Mouse (Mus musculus) layer of hippocampus, adult 2 months (tissue): ENCODE measurements at regions not wholly inside any gene's neighbourhood (a gene's known extent, or its start where the extent isn't known, plus 50 kb on each side); places are given as distances from the start of the nearest gene placed in this dataset.
"Not testable (repeated sequence)": the region's sequence is repeated elsewhere in the genome, so short reads cannot be mapped to it uniquely, and the experiment has no call there.

Experiments
- DNase-seq, 2 experiments: peaks; one replicate each; pipeline ENCODE4 v3.0.0; 2022; ENCODE audit warnings: low spot score in 2 of 2
- H3K27ac ChIP-seq: fragments of 200-600 bp; 2 replicates; pipeline ENCODE4 v1.8.1; 2022
- H3K4me3 ChIP-seq: fragments of 200-600 bp; 2 replicates; pipeline ENCODE4 v1.8.1; 2022; ENCODE audit warnings: mild to moderate bottlenecking
- CTCF ChIP-seq: fragments of 200-600 bp; conservative IDR thresholded peaks from 2 replicates; pipeline ENCODE4 v1.8.1; 2022; ENCODE audit warnings: antibody characterized with exemption, mild to moderate bottlenecking, moderate library complexity

DNA sequence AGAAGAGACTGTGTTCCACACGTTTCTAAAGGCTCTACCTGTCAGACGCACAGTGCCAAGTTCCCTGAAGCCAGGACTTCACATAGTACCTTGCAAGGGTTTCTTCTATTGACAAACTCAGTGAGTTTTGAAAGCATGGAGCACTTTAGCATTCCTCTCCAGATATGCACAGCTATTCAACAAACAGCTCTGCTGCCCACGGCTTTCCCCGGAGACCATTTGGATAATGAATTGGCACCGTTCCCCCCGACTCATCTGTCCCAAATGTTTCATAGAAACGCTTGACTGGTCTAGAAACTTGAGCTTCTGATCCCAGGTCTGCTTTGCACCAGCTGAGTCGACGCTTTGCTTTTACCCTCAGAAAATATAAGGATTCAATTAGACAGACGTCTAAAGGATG lies 162.2 kb upstream of the St6galnac5 start:
- TF ChIP-seq CTCF, result no peak
- peak; percentile 64 to 71 for DNase-seq
- Histone ChIP-seq H3K4me3 (no peak overlapping the region), H3K27ac (no peak overlapping the region)

DNA sequence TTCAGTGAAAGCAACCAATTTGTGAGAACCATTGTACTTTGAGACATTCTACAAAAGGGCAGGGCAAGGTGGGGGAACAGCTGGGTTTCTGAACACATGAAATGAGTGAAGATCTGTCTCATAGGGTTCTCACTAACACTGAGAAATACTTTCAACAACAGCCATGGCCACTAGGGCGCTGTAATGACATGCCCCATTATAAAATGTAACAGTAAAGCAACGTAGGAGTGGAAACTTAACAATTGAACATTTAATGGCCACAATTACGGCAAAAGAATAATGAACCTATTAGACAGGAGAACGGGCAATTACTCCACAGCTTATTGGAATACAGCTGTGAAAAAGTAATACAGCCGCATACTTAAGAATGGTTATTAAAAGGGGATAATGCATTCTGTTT lies 158.9 kb upstream of the St6galnac5 start:
- Histone ChIP-seq H3K27ac (no peak overlapping the region), H3K4me3 (no peak overlapping the region)
- peak; percentile 29; the same call in 1 of the 2 replicates for TF ChIP-seq CTCF
- no peak for DNase-seq

DNA sequence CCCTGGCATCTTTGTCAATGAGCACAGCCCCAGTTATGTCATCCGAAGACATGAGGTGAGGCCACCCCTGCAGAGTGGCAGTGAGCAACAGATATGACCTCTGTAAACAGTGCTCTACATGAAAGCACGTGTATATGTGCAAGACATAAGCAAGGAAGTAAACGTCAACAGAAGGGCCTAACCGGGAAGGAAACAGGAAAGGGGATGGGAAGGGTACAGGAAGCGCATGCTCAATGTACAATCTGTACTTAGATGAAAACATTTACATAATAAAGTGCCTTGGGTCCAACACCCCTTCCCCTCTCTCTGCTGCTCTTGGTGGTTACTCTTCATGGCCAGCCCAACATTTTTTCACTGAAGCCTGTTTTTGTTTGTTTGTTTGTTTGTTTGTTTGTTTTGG lies 143.3 kb upstream of the St6galnac5 start:
- DNase-seq, result no peak
- Histone ChIP-seq H3K4me3 (no peak overlapping the region), H3K27ac (no peak overlapping the region)
- TF ChIP-seq CTCF, result no peak

DNA sequence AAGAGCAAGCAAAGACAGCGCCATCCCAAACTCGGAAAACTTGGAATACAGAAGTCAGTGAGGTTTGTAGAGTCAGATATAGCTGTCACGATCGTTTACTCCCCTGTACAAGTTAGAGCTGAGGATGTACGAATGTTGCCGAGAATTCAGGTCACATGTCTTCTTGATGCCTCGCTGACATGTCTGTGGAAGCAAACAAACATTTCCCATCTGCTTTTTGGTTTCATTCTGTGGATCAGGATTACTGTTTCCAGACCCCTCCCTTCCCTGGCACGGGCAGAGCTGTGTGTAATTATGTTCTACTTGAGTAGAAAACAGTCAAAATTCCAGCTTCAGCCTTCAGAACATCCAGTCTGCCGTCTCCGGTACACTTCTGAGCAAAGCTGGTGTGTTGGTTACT lies 139.9 kb upstream of the St6galnac5 start:
- H3K4me3 ChIP-seq, result no peak overlapping the region
- peak in 1 of 2 experiments; percentile 19 for DNase-seq
- no peak for TF ChIP-seq CTCF
- H3K27ac ChIP-seq, result no peak overlapping the region

DNA sequence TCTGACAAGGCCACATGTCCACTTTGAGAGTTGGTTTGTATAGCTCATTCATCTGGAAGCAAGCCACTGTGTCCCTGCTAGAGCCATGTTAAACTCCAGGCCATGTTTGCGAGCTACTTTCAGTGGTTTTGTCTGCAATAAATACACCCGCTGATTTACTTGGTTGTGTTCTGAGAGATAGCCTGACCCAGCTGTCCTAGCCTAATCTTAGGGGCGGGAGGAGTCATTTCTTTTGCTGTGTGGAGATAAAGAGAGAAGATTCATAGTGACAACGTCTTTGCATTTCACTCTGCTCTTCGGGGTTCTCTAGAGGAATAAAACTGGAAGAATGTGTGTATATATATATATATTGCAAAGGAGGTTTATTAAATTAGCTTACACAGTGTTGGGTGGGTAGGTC lies 137.1 kb upstream of the St6galnac5 start:
- no peak overlapping the region for H3K27ac ChIP-seq
- no peak for TF ChIP-seq CTCF
- no peak overlapping the region for H3K4me3 ChIP-seq
- DNase-seq, result no peak

DNA sequence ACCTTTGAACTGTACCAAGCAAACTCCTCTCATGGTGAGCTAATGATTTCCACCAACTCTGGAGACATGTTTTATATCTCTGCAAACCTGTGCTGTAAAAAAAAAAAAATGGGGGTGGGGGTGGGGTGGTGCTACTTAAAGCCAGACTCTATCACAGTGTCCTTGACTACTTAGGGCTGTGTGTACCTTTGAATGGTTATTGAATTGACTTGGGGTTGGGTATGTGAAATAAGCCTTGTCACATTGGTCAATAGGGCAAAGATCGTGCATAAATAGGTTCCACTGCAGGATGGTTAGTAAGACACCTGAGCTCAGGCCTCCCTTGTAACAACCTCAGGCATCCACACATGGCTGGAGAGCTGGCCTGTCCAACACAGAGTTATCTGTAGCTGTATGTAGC lies 136.6 kb upstream of the St6galnac5 start:
- H3K4me3 ChIP-seq, result no peak overlapping the region
- no peak for TF ChIP-seq CTCF
- DNase-seq, result no peak
- H3K27ac ChIP-seq, result no peak overlapping the region

DNA sequence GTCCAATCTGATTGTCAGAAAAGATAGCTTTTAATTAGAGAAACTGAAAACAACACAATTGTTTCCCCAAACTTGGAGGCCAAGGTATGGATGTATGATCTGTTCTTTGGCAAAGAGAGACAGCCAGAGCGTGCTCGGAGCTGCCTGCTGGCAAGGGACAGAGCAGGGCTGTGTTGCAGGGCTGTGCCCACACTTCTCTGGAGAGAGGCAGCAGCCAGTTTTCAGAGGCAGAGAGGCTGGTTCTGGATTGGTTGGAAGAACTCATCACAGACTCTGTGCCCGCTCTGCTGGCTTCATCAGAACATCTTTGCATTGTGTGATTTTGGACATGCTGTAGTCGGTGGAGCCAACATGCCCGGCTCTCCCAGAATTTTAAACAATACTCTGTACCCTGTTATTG lies 123.5 kb upstream of the St6galnac5 start:
- Histone ChIP-seq H3K4me3 (no peak overlapping the region), H3K27ac (peak overlapping the region; percentile 77)
- TF ChIP-seq CTCF, result no peak
- peak; percentile 44 to 62 for DNase-seq

DNA sequence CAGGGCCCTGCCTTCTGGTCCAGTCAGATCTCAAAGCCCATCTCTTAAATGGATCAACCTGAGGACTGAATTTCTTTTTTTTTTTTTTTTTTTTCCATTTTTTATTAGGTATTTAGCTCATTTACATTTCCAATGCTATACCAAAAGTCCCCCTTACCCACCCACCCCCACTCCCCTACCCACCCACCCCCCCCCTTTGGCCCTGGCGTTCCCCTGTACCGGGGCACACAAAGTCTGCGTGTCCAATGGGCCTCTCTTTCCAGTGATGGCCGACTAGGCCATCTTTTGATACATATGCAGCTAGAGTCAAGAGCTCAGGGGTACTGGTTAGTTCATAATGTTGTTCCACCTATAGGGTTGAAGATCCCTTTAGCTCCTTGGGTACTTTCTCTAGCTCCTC lies 108.5 kb upstream of the St6galnac5 start:
- H3K4me3 ChIP-seq, H3K27ac ChIP-seq, DNase-seq: not testable (repeated sequence)

DNA sequence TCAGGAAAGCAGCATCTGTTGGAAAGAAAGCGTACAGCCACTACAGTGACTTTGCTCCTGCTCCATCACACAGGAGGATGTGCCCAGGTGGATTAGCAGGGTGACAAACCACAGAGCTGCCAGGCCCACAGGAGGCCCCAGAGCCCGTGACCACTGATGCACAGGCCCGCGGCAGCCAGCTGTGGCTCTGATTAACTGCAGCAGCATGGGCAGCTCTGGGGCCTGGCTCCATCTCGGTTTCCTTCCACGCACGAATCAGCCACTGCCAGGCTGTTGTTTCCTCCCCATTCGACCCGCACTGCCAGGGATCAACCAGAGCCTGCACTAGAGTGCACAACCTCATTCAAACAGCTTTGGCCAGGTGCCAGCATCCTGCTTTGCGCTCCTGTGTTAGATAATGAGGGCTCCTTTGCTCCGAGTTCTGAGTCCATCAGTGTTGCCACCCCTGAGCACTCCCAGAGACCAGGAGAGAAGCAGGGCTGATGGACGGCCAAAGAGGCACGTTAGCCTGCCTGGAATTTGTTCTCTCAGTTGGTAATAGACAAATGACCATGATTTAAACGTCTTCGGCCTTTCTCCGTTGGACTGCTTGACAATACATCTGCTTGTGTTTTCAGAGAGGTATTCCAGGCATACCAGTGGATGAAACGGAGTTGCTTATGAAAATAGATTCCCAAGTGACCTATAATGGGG lies 103.2 kb upstream of the St6galnac5 start:
- Histone ChIP-seq H3K4me3 (peak overlapping the region; percentile 39), H3K27ac (peak overlapping the region; percentile 92)
- TF ChIP-seq CTCF, result no peak
- peak; percentile 32 to 44 for DNase-seq

DNA sequence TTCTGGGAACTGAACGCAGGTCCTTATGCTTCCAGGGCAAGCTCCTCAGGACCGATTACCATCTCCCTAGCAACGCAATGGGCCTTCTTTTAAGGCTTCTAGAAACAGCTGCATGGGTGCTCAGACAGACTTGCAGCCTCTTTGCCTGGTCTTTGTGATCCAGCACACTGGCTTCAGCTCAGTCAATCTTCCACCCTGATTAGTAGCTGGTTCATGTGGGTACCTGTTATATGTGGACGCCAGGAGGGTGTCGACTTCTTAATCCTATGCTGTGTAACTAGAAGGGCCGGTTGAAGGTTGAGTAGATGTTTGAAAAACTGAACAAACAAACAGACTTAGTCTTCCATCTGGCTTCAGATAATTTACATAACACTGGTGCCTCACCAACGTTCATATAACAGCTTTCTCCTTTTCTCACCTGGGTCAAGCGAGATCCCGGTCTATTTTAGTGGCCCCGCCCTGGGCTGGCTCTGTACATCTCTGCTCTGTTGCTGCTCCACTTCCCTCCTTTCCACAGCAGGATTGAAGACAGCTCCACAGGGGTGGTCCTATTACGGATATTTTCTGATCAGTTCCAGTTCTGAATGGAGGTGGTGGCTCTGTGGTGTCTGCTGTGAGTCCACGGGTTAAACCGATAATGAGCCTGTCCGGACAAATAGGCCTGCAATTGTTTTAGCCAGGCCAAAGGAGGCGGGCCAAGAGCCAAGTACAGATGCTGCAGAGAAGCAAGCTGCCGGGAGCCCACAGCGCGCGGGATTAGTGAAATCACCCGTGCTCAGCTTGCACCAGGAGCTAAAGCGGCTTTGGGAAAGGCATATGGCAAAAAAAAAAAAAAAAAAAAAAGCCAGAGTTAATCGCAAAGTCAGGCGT lies 102.4 kb upstream of the St6galnac5 start:
- peak; percentile 30 to 52 for DNase-seq
- no peak for TF ChIP-seq CTCF
- Histone ChIP-seq H3K4me3 (peak overlapping the region; percentile 39), H3K27ac (peak overlapping the region; percentile 92)

DNA sequence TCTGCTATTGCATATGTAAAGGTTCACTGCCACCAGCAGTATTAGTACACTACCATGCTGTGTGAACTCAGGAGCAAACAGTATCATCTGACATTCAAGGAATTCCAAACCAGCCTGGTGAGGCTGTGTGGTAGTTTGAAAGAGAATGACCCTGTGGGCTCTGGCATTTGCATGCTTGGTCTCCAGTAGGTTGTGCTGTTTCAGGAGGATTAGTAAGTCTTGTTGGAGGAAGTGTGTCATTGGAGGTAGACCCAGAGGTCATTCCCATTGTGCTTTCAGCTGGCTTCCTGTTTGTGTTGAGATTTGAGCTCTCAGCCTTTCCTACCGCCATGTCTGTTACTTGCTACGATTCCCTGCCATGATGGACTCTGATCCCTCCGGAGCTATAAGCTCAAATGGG lies 98.3 kb upstream of the St6galnac5 start:
- no peak for TF ChIP-seq CTCF
- no peak overlapping the region; the same call in 1 of the 2 replicates for H3K27ac ChIP-seq
- no peak for DNase-seq
- no peak overlapping the region for H3K4me3 ChIP-seq

DNA sequence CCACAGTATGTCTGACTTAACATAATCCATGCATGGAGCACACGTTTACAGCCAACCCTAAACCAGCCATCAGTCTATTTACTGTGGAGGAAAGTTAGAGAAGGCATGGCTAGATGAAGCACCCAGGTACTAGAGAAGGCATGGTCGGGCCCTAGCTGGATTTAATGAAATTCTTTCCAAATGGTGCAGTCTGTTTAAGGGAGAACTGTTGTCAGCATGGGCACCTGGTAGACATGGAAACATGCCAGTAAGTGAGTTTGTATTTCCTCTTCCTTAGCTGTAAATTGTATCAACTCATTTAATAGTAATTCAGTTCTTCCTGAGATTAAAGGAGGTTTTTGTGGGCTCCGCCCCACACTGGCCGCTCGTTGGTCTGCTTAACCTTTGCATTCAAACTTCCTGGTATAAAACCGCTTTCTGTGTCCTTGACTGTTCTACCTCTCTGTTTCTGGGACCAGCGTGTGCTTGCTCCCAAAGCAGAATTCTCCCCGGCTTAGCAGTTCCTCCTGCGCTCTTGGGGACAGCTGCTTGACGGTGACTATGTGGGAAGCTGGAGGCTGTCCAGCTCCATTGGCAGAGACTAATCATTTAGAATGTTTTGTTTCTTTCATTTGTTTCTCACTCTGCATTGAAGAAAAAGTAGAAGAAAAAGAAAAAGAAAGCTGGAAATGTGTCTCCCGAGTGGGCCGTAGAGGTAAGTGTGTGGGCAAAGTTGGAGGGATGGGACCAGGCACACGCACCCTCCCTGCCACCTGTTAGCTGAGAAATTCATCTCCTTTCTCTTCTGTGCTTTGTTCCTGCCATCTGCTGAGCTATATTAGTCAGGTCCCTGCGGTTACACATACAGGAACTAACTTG lies 96.0 kb upstream of the St6galnac5 start:
- H3K4me3 ChIP-seq, result no peak overlapping the region
- DNase-seq, result peak; percentile 78 to 86
- peak overlapping the region; percentile 87 for H3K27ac ChIP-seq
- TF ChIP-seq CTCF, result 0 out of 2 replicates have a peak, but pooled peaks have one; percentile 9
